Mouse (Mus musculus) central nervous system, embryonic 18 days (tissue): ENCODE results near the gene Lrrk2. TPM values are rescaled to one million over a fixed set of nuclear protein-coding genes. Genes with fewer than 3 reads are reported as not detected.

Source experiments
- polyA plus RNA-seq: library from polyadenylated mRNA; depleted of rRNA; stranded (reverse); fragments of >200 nt; gene quantifications from 2 replicates; pipeline ENCODE4 v1.2.3, GENCODE M21; 2012; rRNA removed

Lrrk2 gene
- 2.5 and 2.7 TPM in 2 replicates for polyA plus RNA-seq

GRCm38 (mm10) chr15:91672645-91673568 lies at the start of gene Lrrk2:
Lrrk2 (plus strand) TSS chr15:91673175.

GRCm38 (mm10) chr15:91837965-91838364 lies 165.0 kb downstream of the Lrrk2 start, which contains the start of gene Smgc:
Smgc (plus strand) TSS chr15:91838265.

Other genes starting within 250 kb of the Lrrk2 start
- gene Slc2a13, start 99.9 kb upstream of the Lrrk2 start, polyA plus RNA-seq: 7.1 and 7.4 TPM in 2 replicates
- gene Smgc, start 165.1 kb downstream of the Lrrk2 start, polyA plus RNA-seq: not detected in 2 replicates